Mouse (Mus musculus) bone marrow, adult 2 months (tissue): ENCODE data around the gene H2-Oa. TPM values are rescaled to one million over a fixed set of nuclear protein-coding genes. Genes with fewer than 3 reads are reported as not detected.

Source experiments
- H3K27ac ChIP-seq: fragments of 200-500 bp; 2 replicates; pipeline ENCODE4 v1.5.1; 2012; ENCODE audit warnings: low read depth, mild to moderate bottlenecking, control low read depth, inconsistent platforms, low read length; ENCODE audit not compliant: control insufficient read depth, poor library complexity, insufficient read depth
- H3K4me1 ChIP-seq: fragments of 200-500 bp; 2 replicates; pipeline ENCODE4 v1.6.1; 2011; ENCODE audit warnings: low read length; ENCODE audit not compliant: control insufficient read depth, insufficient read depth
- H3K4me3 ChIP-seq: fragments of 200-500 bp; replicated peaks from 2 replicates; pipeline ENCODE3; 2011; ENCODE audit warnings: mild to moderate bottlenecking, low read depth, low read length, control low read depth; ENCODE audit not compliant: control insufficient read depth
- CTCF ChIP-seq: fragments of 200-500 bp; IDR thresholded peaks from 2 replicates; pipeline ENCODE4 v1.5.1; 2011; ENCODE audit warnings: low read length, control low read depth; ENCODE audit not compliant: control insufficient read depth, insufficient read depth
- POLR2A ChIP-seq: fragments of 200-500 bp; IDR thresholded peaks from 2 replicates; pipeline ENCODE4 v1.6.1; 2011; ENCODE audit warnings: low read depth, mild to moderate bottlenecking, control low read depth, low read length, borderline replicate concordance; ENCODE audit not compliant: control insufficient read depth
- WGBS: fragments of 180-500 bp; shearing (Covaris S2); methylation state at CpG from one replicate; pipeline ENCODE4 v1.1.7; 2018; 5-methylcytosine and 5-hydroxymethylcytosine counted together
- polyA plus RNA-seq: library from polyadenylated mRNA; stranded (reverse); fragments of >200 nt; gene quantifications from 2 replicates; pipeline ENCODE4 v1.2.4, GENCODE M21; 2011; ENCODE audit warnings: low replicate concordance; ENCODE audit not compliant: missing spikeins, insufficient read depth, insufficient read length

The H2-Oa gene
- polyA plus RNA-seq, 1 experiment = 6.3 TPM

DNA sequence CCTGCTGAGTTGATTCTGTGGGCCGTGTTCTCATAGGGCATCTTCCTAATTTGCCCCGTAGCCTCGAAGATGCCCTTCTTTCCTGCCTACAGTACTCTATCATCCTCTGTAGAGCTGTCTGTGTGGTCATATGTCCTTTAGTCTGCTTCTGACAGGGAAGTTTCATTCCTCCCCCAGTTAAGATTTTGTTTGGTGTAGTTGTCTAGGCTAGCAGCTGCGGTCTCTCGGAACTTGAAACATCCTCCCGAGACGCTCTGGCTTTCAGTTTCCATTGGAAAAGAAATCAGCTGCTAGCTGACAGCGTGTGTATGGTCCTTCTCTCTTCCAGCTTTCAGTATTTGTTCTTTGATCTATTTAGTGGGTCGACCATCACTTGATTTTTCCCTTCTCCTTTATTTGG, 12.7 kb downstream of the H2-Oa start:
- Histone ChIP-seq H3K4me1 (peaks cover 3% of the 10 kb centered on the region; the same call in 1 of the 2 replicates), H3K4me3 (no peak overlapping the region), H3K27ac (no peak overlapping the region)
- no peak for TF ChIP-seq POLR2A
- TF ChIP-seq CTCF = no peak
- 85% methylated on average over 9 of the region's 9 CpGs for WGBS

DNA sequence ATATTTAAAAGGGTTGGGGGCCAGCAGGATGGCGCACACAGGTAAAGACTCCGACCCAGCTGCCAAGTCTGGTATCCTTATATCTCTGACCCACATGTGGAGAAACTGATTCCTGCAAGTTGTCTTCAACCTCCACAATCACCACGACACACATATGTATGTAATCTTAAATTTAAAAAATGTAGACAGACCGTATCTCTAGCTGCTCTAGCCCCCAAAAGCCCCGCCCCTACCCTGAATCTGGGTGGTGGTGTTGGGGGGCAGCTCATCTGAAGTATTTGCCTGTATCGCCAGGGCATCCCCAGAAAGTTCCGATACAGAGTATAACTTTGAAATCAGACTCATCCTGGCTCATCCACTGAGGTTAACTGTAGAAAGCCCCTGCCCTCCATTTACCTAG, 14.4 kb downstream of the H2-Oa start:
- Histone ChIP-seq H3K4me3 (no peak overlapping the region), H3K4me1 (peaks cover 3% of the 10 kb centered on the region; the same call in 1 of the 2 replicates), H3K27ac (no peak overlapping the region)
- WGBS = 84% methylated on average over 7 of the region's 7 CpGs
- TF ChIP-seq CTCF (no peak), POLR2A (no peak)

DNA sequence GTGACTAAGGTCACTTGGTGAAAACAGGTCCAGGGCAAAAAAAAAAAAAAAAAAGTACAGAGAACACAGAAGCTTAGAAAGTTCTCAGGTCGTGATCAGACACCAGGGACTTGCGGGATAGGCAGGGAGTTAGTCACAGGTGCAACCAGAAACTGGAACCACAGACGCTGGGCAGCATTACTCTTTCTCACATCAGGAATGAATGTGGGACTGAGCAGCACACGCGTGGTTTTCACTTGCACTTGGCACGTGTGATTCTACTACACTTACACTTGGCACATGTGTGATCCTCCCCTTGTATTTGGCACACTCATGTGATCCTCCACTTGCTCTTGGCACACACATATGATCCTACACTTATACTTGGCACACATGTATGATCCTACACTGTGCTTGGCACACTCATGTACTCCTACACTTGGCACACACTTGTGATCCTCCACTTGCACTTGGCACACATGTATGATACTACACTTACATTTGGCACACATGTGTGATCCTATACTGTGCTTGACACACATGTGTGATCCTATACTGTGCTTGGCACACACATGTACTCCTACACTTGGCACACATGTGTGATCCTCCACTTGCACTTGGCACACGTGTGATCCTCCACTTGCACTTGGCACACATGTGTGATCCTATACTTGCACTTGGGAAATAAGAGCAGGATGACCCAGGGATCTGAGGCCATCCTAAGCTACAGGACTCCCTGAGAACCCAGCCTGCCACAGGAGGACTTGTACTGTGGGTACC, 15.1 kb downstream of the H2-Oa start:
- TF ChIP-seq CTCF (no peak), POLR2A (no peak)
- WGBS = 82% methylated on average over 7 of the region's 7 CpGs
- peaks cover under 1% of the 10 kb centered on the region; the same call in 1 of the 2 replicates for H3K4me1 ChIP-seq
- no peak overlapping the region for H3K27ac ChIP-seq
- no peak overlapping the region for H3K4me3 ChIP-seq

DNA sequence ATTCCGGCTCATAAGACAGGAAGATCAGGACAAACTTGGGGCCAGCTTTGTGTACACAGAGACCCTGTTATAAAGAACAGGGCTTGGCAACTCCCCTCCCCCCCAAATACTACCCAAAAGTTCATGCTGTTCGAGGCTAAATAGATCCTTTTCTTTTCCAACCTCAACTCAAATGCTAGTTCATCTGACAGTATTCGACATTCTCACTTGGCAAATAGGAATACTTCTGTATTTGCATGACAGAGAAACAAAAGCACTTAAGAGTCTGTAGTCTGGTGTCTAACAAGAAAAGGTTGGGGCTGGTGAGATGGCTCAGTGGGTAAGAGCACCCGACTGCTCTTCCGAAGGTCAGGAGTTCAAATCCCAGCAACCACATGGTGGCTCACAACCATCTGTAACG, 16.3 kb downstream of the H2-Oa start:
- H3K4me1 ChIP-seq = no peaks in the 10 kb centered on the region; the same call in 1 of the 2 replicates
- H3K27ac ChIP-seq = no peak overlapping the region
- H3K4me3 ChIP-seq = no peak overlapping the region
- 79% methylated on average over 5 of the region's 6 CpGs for WGBS
- TF ChIP-seq POLR2A (no peak), CTCF (no peak)

GRCm38 (mm10) chr17:34109038-34109805, 17.1 kb downstream of the H2-Oa start:
- whole genome bisulfite sequencing = 73% methylated on average over 14 of the region's 14 CpGs
- Histone ChIP-seq H3K4me1 (no peaks in the 10 kb centered on the region), H3K27ac (no peak overlapping the region)

DNA sequence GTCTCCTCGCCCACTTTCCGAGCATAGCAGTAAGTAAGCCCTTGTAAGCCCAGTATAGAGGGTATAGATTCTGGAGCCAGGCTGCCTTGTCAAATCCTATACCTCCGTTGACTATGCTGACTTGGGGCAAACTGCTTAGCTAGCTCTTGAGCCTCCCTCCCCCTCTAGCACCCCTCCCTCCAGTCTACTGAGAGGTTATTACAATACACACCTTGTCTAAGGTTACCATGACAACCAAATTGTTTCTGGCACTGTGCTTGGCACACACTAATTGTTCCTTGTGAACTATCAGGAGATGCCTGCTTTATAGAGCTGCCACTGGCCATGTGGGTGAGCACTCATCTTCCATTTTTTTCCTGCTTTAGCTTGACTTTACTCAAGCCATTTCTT, 17.7 kb downstream of the H2-Oa start:
- no peak overlapping the region for H3K27ac ChIP-seq
- H3K4me3 ChIP-seq = no peak overlapping the region
- WGBS = 65% methylated on average over 3 of the region's 3 CpGs
- H3K4me1 ChIP-seq = no peaks in the 10 kb centered on the region
- TF ChIP-seq POLR2A (no peak), CTCF (no peak)

More at GRCm38 (mm10) chr17:34109038-34109805, 17.1 kb downstream of the H2-Oa start:
- H3K4me3 ChIP-seq = no peak overlapping the region
- no peak for TF ChIP-seq POLR2A
- peak; percentile 25; the same call in 1 of the 2 replicates for TF ChIP-seq CTCF

GRCm38 (mm10) chr17:34110309-34110708, 18.2 kb downstream of the H2-Oa start:
- no peaks in the 10 kb centered on the region for H3K4me1 ChIP-seq
- H3K27ac ChIP-seq = no peak overlapping the region
- no peak overlapping the region for H3K4me3 ChIP-seq
- WGBS = 90% methylated on average over 8 of the region's 8 CpGs
- TF ChIP-seq POLR2A = no peak
- no peak for TF ChIP-seq CTCF

- Histone ChIP-seq H3K4me3 (no peak overlapping the region), H3K27ac (no peak overlapping the region), H3K4me1 (no peaks in the 10 kb centered on the region; the same call in 1 of the 2 replicates)
- TF ChIP-seq POLR2A = no peak
- TF ChIP-seq CTCF = no peak
- 94% methylated on average over 7 of the region's 7 CpGs for WGBS
Observed at GRCm38 (mm10) chr17:34114114-34114513, 22.0 kb downstream of the H2-Oa start.
